Mouse (Mus musculus) heart, embryonic 16.5 days (tissue): ENCODE data around the gene Slc2a13. TPM values are rescaled to one million over a fixed set of nuclear protein-coding genes. Genes with fewer than 3 reads are reported as not detected.

Source experiments
- ATAC-seq: fragments of 200-750 bp; cut with Nextera tagmentation; replicated peaks from 2 replicates; pipeline ENCODE4 v1.8.0; 2017; ENCODE audit warnings: moderate number of reproducible peaks; ENCODE audit not compliant: insufficient read depth, low FRiP score; ENCODE audit errors: extremely low read depth
- H3K27ac ChIP-seq: fragments of 300-500 bp; sonication (generic); 2 replicates; pipeline ENCODE4 v1.5.1; 2014; ENCODE audit warnings: mild to moderate bottlenecking, low read length, control low read depth, moderate library complexity
- H3K27me3 ChIP-seq: fragments of 300-500 bp; sonication (generic); 2 replicates; pipeline ENCODE4 v1.6.1; 2014; ENCODE audit warnings: low read length, mixed read lengths; ENCODE audit not compliant: control insufficient read depth, insufficient read depth
- H3K36me3 ChIP-seq: fragments of 300-500 bp; sonication (generic); 2 replicates; pipeline ENCODE4 v1.6.1; 2014; ENCODE audit not compliant: control insufficient read depth, insufficient read depth
- H3K4me1 ChIP-seq: fragments of 300-500 bp; sonication (generic); 2 replicates; pipeline ENCODE4 v1.6.1; 2014; ENCODE audit warnings: low read length, mixed read lengths; ENCODE audit not compliant: control insufficient read depth, insufficient read depth
- H3K4me2 ChIP-seq: fragments of 300-500 bp; sonication (generic); 2 replicates; pipeline ENCODE4 v1.6.1; 2014; ENCODE audit warnings: low read depth, mild to moderate bottlenecking, control low read depth, low read length
- H3K4me3 ChIP-seq: fragments of 300-500 bp; sonication (generic); 2 replicates; pipeline ENCODE4 v1.5.1; 2014; ENCODE audit warnings: mild to moderate bottlenecking, control low read depth, low read length
- H3K9ac ChIP-seq: fragments of 300-500 bp; sonication (generic); 2 replicates; pipeline ENCODE4 v1.6.1; 2014; ENCODE audit warnings: low read length, control low read depth
- H3K9me3 ChIP-seq: fragments of 300-500 bp; sonication (generic); replicated peaks from 2 replicates; pipeline ENCODE4 v1.6.1; 2016; ENCODE audit warnings: low read length; ENCODE audit not compliant: control insufficient read depth
- WGBS: fragments of 180-500 bp; shearing (Covaris S2); extraction: QIAGEN DNeasy Blood & Tissue Kit; methylation state at CpG from one replicate; pipeline ENCODE4 v1.1.7; 2014; 5-methylcytosine and 5-hydroxymethylcytosine counted together
- polyA plus RNA-seq: library from polyadenylated mRNA; unstranded; fragments of >200 nt; fragmentation: Nextera tagmentation; extraction: Ambion mirVana; gene quantifications from 2 replicates; pipeline ENCODE4 v1.2.1, GENCODE M21; 2015

Slc2a13 gene
- polyA plus RNA-seq, 1 experiment from 2014 or later, result 1.1 TPM

DNA sequence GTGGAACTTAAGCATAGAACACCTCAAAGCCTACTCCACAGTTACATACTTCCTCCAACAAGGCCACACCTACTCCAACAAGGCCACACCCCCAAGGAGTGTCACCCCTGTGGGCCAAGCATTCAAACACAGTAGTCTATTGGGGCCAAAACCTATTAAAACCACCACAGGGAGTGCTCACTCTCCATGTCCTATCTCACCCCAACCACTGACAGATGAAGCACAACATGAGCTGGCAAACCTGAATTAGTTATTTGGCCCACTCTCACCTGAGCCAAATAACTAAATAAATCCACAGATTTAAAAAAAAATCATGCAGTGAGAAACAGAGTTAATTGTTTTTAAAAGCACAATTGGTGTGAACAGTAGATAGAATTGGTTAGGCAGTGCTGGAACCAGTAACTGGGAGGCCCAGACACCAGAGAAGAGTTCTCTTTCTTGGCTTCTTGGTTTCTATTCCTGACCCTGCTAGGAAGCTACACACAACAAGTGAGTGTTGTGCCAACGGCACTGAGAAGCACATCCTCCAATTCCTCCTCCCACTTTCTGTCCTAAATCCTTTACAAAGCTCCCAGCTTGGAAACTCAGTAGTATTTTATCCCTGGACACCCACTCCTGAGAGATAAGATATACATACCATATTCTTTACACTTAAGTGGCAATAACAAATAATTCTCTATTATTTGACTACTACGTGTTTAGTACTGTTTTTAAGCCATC lies 99.2 kb downstream of the Slc2a13 start:
- H3K4me3 ChIP-seq, result no peak overlapping the region
- H3K4me1 ChIP-seq, result no peaks in the 10 kb centered on the region
- H3K27ac ChIP-seq, result no peak overlapping the region
- WGBS, result 77% methylated on average over 2 of the region's 2 CpGs
- peaks cover 2% of the 10 kb centered on the region for H3K9me3 ChIP-seq
- no peak overlapping the region for H3K9ac ChIP-seq
- H3K36me3 ChIP-seq, result no peaks in the 10 kb centered on the region
- no peaks in the 10 kb centered on the region for H3K27me3 ChIP-seq
- no peak for ATAC-seq
- no peak overlapping the region for H3K4me2 ChIP-seq

DNA sequence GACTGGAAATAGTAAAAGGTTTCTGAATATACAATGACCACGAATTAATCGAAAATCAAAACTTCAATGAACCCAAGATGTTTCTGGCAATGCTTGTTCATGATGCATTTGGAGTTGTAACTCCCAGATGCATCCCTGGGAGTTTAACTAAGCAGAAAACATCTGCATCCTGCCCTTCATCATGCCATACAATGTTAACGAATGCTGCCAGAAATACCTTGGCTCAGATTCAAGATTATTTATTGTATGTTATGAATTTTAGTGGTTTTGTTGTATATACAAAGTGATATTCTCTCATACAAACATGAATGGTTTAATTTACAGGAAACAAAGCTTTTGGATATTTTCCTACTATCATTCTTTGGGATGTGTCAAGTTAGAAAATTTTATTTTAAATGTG lies 107.7 kb downstream of the Slc2a13 start:
- WGBS, result 63% methylated on average over 3 of the region's 3 CpGs

DNA sequence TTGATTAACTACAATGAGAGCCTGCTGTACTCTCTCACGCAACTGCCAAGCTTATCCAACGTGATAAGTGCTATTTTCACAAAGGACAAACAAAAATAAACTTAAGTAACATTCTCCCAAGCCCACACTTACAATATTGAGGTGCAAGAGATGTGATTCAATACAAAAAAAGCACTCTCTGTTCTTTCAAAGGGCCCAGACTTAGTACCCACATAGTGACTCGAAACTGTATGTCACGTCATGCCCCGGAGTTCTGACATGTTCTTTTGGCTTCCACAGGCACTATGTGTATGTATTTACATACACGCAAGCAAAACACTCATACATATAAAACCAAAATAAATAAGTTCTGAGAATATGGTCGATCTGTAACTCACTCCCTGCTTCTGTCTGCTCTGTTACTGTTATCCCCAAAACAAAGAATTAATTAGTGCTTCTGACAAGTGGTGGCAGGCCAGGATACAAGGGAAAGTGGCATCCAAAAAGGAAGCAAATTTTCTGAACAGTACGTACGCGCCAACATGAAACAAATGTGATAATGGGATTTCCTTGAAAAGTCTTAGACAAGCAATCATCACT lies 109.1 kb downstream of the Slc2a13 start:
- WGBS, result 71% methylated on average over 10 of the region's 10 CpGs
- no peak for ATAC-seq
- peaks cover 5% of the 10 kb centered on the region for H3K4me1 ChIP-seq
- no peak overlapping the region for H3K9ac ChIP-seq
- no peaks in the 10 kb centered on the region for H3K9me3 ChIP-seq
- no peak overlapping the region for H3K27ac ChIP-seq
- no peaks in the 10 kb centered on the region for H3K27me3 ChIP-seq
- H3K36me3 ChIP-seq, result no peaks in the 10 kb centered on the region
- H3K4me2 ChIP-seq, result no peak overlapping the region
- H3K4me3 ChIP-seq, result no peak overlapping the region

More for the DNA sequence above, 107.7 kb downstream of the Slc2a13 start:
- Histone ChIP-seq H3K9me3 (no peaks in the 10 kb centered on the region; the same call in 1 of the 2 replicates), H3K27me3 (no peaks in the 10 kb centered on the region), H3K9ac (no peak overlapping the region), H3K36me3 (no peaks in the 10 kb centered on the region), H3K27ac (no peak overlapping the region), H3K4me3 (no peak overlapping the region), H3K4me2 (no peak overlapping the region), H3K4me1 (peaks cover 5% of the 10 kb centered on the region)
- no peak for ATAC-seq

GRCm38 (mm10) chr15:91463026-91463661 lies 109.9 kb downstream of the Slc2a13 start:
- Histone ChIP-seq H3K4me2 (no peak overlapping the region), H3K9me3 (no peaks in the 10 kb centered on the region), H3K27ac (no peak overlapping the region), H3K27me3 (no peaks in the 10 kb centered on the region), H3K36me3 (no peaks in the 10 kb centered on the region), H3K9ac (no peak overlapping the region), H3K4me1 (peaks cover 5% of the 10 kb centered on the region), H3K4me3 (no peak overlapping the region)
- 0 out of 2 replicates have a peak, but pooled peaks have one; percentile 45 for ATAC-seq
- WGBS, result 66% methylated on average over 16 of the region's 16 CpGs

DNA sequence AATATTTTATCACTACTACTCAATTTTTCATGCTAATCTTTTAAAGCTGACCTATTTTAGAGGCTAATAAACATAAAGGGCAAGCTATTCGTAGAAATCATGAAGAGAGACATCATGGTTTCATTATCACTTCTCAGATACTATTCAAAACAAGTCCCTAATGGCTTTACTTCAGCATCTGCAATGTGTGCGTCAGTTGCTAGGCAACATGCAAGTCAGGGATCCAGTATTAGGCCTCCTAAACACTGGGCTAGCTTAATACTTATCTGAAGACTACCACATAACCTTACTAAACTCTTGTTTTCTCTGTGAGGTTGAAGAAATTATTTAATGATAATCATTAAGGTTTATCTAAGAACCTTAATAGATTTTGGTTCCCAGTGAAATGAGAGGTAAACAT lies 111.1 kb downstream of the Slc2a13 start:
- no peak overlapping the region for H3K9ac ChIP-seq
- H3K9me3 ChIP-seq, result no peaks in the 10 kb centered on the region
- 56% methylated on average over 2 of the region's 2 CpGs for WGBS
- no peak for ATAC-seq
- H3K4me1 ChIP-seq, result peaks cover 5% of the 10 kb centered on the region
- no peak overlapping the region for H3K4me3 ChIP-seq
- no peak overlapping the region for H3K27ac ChIP-seq
- no peaks in the 10 kb centered on the region for H3K36me3 ChIP-seq
- no peak overlapping the region for H3K4me2 ChIP-seq
- H3K27me3 ChIP-seq, result no peaks in the 10 kb centered on the region

GRCm38 (mm10) chr15:91457202-91457601 lies 115.9 kb downstream of the Slc2a13 start:
- ATAC-seq, result no peak

DNA sequence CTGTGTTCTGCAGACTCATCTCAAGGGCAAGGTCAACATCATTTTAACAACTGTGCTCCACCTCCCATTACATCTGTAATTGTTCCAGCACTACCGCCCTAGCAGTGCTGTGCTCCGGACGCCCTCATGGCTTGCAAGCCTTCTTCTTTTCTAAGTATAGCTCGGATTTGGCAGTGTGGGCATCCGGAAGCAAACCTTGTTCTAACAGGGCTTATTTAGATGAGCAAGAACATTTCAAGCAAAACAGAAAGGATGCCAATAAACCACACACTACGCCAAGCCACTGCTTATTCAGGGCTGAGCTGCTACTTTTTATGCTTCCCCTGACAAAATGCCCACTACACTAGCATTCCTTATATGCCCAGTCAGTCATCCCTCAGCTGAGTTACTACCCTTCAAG lies 127.7 kb downstream of the Slc2a13 start:
- Histone ChIP-seq H3K4me2 (no peak overlapping the region), H3K27ac (no peak overlapping the region), H3K27me3 (no peaks in the 10 kb centered on the region), H3K4me1 (no peaks in the 10 kb centered on the region), H3K36me3 (no peaks in the 10 kb centered on the region), H3K4me3 (no peak overlapping the region), H3K9ac (no peak overlapping the region), H3K9me3 (no peaks in the 10 kb centered on the region; the same call in 1 of the 2 replicates)
- no peak for ATAC-seq
- 74% methylated on average over 6 of the region's 6 CpGs for WGBS

More at GRCm38 (mm10) chr15:91457202-91457601, 115.9 kb downstream of the Slc2a13 start:
- H3K4me1 ChIP-seq, result no peaks in the 10 kb centered on the region
- no peak overlapping the region for H3K4me2 ChIP-seq
- no peak overlapping the region for H3K4me3 ChIP-seq
- H3K27me3 ChIP-seq, result no peaks in the 10 kb centered on the region
- 64% methylated on average over 2 of the region's 2 CpGs for WGBS
- H3K9me3 ChIP-seq, result no peaks in the 10 kb centered on the region
- H3K36me3 ChIP-seq, result no peaks in the 10 kb centered on the region
- H3K27ac ChIP-seq, result no peak overlapping the region
- H3K9ac ChIP-seq, result no peak overlapping the region

- ATAC-seq, result no peak
- no peak overlapping the region for H3K9ac ChIP-seq
- no peaks in the 10 kb centered on the region for H3K9me3 ChIP-seq
- H3K4me3 ChIP-seq, result no peak overlapping the region
- no peaks in the 10 kb centered on the region for H3K27me3 ChIP-seq
- 87% methylated on average over 8 of the region's 8 CpGs for WGBS
- no peaks in the 10 kb centered on the region for H3K4me1 ChIP-seq
- H3K36me3 ChIP-seq, result no peaks in the 10 kb centered on the region
- H3K4me2 ChIP-seq, result no peak overlapping the region
- H3K27ac ChIP-seq, result no peak overlapping the region
These were observed 129.6 kb downstream of the Slc2a13 start for GRCm38 (mm10) chr15:91443449-91443848.

GRCm38 (mm10) chr15:91439883-91440282 lies 133.2 kb downstream of the Slc2a13 start:
- no peak overlapping the region for H3K4me2 ChIP-seq
- no peak overlapping the region for H3K27ac ChIP-seq
- no peak overlapping the region for H3K9ac ChIP-seq
- no peaks in the 10 kb centered on the region for H3K27me3 ChIP-seq
- 80% methylated on average over 2 of the region's 2 CpGs for WGBS
- no peak for ATAC-seq
- no peaks in the 10 kb centered on the region for H3K4me1 ChIP-seq
- no peaks in the 10 kb centered on the region for H3K9me3 ChIP-seq
- no peak overlapping the region for H3K4me3 ChIP-seq
- H3K36me3 ChIP-seq, result no peaks in the 10 kb centered on the region
